Mouse (Mus musculus) bone marrow macrophage, adult 2 months (primary cell): Measurements from ENCODE around the gene BC067074. TPM values are rescaled to one million over a fixed set of nuclear protein-coding genes. Genes with fewer than 3 reads are reported as not detected.

Source experiments
- H3K27ac ChIP-seq: 2 replicates; pipeline ENCODE4 v1.5.1; 2012; ENCODE audit warnings: low read depth, low read length; ENCODE audit not compliant: insufficient read depth
- H3K4me1 ChIP-seq: 2 replicates; pipeline ENCODE4 v1.6.1; 2012; ENCODE audit warnings: low read length; ENCODE audit not compliant: control insufficient read depth, insufficient read depth
- H3K4me3 ChIP-seq: 2 replicates; pipeline ENCODE4 v1.5.1; 2012; ENCODE audit warnings: mild to moderate bottlenecking, low read length, moderate library complexity; ENCODE audit not compliant: insufficient read depth
- CTCF ChIP-seq: IDR thresholded peaks from 2 replicates; pipeline ENCODE4 v1.5.1; 2012; ENCODE audit warnings: low read depth, mild to moderate bottlenecking, low read length, moderate library complexity
- POLR2A ChIP-seq: IDR thresholded peaks from 2 replicates; pipeline ENCODE4 v1.6.1; 2012; ENCODE audit warnings: mild to moderate bottlenecking, low read depth, low read length, borderline replicate concordance
- polyA plus RNA-seq: library from polyadenylated mRNA; stranded (reverse); fragments of >200 nt; gene quantifications from 2 replicates; pipeline ENCODE4 v1.2.4, GENCODE M21; 2012; ENCODE audit not compliant: missing spikeins, insufficient read depth, insufficient read length

The BC067074 gene
- polyA plus RNA-seq, 1 experiment = not detected

DNA sequence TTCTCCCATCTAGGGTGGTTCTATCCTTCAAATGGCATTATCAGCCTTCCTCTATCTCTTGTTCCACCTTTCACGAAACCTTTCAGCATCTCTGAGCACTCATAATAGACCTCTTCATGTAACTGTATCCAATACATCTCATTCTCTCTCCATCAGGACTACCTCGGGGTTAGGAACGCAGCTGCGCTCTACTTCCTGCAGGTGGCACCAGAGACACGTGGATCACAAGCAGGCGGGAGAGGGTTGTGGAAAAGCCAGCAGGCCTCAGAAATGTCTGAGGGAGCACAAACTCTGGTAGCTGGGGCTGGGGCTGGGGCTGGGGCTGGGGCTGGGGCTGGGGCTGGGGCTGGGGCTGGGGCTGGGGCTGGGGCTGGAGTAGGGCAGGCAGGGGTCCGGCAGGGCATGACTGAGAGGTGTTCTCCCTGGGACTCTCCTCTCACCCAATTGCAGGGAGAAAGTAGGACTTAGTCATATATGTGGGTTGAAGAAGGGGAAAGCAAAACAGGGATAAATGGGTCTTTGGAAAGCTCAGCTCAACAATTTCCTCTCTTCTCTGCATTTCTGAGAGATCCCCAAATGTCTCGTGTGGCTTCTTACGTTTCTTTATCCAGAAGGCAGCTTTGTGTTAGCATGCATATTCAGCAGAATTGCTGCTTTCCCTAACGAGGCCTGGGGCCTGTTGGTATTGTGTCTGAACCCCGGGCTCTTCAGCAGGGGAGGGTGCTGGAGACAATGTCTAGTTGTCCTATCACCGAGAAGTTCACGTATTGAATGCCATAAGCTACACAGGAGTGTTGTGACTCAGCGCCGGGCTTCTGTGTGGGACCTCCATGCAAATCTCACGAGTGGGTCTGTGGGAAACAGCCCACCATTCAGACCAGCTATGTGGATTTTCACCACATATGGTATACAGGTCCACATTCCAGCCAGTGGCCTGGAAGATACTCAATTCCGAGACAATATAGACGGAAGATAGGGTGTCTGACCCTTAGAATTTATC is 22.9 kb upstream of the BC067074 start:
- Histone ChIP-seq H3K27ac (no peak overlapping the region), H3K4me1 (peaks cover 5% of the 10 kb centered on the region), H3K4me3 (no peak overlapping the region)
- TF ChIP-seq POLR2A (no peak), CTCF (peak; percentile 65)

DNA sequence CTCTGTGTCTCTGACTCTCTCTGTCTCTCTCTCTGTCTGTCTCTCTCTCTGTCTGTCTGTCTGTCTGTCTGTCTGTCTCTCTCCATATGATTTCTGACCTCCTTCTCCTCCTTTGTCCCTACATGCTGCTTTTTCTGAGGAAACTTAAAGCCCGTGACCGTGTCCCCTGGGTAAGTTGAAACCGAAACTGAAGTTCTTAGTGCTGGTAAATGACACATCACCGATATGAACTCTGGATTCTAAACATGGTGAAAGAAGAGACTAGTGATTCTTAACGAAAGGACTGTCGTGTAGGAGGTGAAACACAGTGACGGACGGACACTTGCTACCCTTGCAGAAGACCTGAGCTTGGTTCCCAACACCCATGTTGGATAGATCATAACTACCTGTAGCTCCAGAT is 21.8 kb upstream of the BC067074 start:
- no peak overlapping the region for H3K27ac ChIP-seq
- TF ChIP-seq POLR2A = no peak
- TF ChIP-seq CTCF = no peak
- H3K4me1 ChIP-seq = peaks cover 5% of the 10 kb centered on the region
- H3K4me3 ChIP-seq = no peak overlapping the region

DNA sequence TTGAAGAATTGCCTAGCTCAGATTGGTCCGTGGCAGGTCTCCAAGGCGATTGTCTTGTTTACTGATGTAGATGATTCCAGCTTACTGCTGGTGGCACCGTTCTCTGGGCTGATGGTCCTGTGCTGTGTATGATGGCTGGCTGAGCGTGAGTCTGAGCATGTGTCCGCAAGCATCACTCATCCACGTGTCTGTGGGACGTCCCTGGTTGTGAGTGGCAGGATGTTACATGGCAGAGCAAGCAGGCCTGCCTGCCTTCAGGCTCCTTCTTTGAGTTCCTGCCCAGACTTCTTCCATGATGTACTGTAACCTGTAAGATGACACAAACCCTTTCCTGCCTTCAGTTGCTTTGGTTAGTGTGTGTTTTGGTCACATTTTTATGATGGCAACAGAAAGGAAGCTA is 5.8 kb upstream of the BC067074 start:
- TF ChIP-seq CTCF = no peak
- TF ChIP-seq POLR2A = no peak
- H3K4me1 ChIP-seq = no peaks in the 10 kb centered on the region
- H3K4me3 ChIP-seq = no peak overlapping the region
- no peak overlapping the region for H3K27ac ChIP-seq

DNA sequence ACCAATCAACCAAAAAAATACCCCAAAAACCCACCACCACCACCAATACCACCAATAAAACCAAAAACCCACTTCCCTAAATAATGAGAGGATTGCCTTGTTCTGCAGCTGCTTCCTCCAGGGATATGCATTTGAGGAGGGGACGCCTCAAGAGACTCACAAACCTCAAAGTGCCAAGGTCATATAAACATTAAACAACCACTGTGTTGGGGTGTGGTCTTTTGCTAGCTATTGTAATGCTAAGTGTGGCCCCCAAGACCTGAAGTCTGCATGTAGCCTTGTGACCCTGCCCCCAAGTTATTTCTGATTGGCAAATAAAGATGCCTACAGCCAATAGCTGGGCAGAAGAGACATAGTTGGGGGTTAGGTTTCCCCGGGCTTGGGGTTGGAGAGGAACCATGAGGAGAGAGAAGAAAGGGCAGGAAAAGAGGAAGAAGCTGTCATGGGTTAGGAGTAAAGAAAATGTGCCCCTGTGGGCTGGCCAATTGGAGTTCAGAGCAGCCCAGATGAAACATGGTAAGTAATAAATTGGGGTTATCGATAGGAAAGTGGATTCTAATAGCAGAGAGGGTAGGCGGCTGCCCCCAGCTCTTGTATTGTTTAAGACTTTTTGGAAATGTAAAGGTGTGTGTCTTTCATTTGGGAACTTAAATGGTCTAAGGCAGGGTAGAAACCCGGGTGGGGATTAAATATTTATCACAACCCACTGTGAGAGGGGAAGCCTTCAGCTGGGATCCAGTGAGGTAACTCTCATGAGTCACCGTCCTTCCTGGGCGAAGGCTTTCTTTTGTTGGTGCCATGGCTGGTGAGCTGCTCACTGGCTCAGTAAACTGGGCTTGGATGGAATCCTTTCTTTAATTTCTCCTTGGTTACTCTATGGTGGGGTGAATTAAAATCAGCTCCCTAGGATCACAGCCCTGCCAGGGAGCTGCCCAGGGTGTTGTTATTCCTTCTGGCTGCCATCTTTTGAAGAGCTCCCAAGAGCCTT is 4.5 kb upstream of the BC067074 start:
- H3K27ac ChIP-seq = no peak overlapping the region
- no peak overlapping the region for H3K4me3 ChIP-seq
- H3K4me1 ChIP-seq = no peaks in the 10 kb centered on the region
- TF ChIP-seq POLR2A (no peak), CTCF (no peak)

DNA sequence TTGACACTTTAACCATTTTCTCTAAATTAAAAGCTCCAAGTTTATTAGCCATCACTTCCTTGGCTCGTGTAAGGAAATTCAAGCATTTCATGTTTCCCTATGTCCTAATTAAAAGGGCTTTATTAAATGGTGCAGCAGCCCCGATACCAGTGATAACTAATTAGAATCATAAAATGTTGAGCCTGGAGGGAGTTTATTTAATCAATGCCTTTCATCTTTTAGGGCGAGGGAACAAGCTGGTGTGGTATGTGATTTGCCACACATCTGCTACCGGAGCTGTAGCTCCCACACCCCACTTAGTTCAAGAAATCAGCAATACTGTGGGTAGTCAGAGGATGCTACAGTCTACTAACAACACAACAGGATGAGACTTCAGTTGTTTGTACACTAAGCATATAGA is 3.2 kb upstream of the BC067074 start:
- H3K4me3 ChIP-seq = no peak overlapping the region
- no peak for TF ChIP-seq CTCF
- TF ChIP-seq POLR2A = no peak
- H3K27ac ChIP-seq = no peak overlapping the region
- no peaks in the 10 kb centered on the region for H3K4me1 ChIP-seq

DNA sequence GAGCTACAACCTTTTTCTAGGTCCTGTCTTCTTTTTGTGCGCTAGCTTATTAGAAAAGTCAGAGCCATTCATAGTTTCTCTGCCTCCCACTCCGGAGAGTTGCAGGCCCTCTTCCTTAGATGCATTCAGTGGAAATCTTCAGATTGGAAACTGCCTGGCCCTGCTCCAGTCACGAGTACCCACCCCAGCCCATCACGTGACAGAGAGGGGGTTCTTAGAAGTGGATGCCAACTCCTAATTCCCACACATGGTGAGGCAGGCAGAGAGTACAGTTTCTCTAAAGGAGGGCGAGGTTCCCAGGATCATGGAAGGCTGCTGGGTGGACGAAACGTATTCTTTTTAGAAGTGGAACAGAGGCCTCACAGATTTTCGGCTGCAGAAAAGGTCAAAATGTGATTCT is 958 bp upstream of the BC067074 start:
- H3K4me1 ChIP-seq = no peaks in the 10 kb centered on the region
- H3K4me3 ChIP-seq = no peak overlapping the region
- no peak for TF ChIP-seq CTCF
- TF ChIP-seq POLR2A = no peak
- H3K27ac ChIP-seq = no peak overlapping the region

DNA sequence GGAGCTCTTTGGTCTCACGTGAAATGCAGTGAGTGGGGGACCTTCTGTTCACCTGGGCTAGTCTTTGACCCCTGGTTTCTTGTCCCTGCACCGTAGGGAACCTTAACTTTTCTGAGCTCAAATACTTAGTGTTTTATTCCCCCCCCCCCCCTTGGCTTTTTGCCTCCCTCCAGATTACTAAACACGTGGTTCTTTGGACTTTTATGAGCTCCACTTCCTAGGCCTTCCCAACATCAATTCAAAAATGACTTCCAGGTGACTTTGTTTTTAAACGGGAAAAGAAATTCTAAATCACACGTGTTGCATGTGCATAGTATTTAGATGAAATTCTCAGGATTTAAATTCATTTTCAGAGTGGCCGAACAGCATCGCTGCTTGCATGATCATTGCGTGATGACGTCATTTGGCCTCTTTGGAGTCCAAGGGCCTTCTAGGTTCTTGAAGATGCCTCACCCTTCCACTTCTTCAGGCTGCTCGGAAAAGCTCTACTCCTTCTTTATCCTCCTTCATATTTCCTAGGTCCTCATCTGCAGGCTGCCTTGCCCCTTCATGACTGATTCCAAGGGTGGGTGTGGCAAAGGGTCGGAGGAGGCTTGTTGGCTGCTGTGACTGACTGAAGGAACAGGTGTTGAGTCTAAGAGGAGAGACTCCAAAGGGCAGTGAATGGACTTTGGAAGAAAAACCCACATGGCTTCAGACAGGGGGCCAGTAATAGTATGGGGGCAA is 911 bp downstream of the BC067074 start:
- no peak overlapping the region for H3K4me3 ChIP-seq
- H3K4me1 ChIP-seq = no peaks in the 10 kb centered on the region
- no peak for TF ChIP-seq POLR2A
- no peak for TF ChIP-seq CTCF

DNA sequence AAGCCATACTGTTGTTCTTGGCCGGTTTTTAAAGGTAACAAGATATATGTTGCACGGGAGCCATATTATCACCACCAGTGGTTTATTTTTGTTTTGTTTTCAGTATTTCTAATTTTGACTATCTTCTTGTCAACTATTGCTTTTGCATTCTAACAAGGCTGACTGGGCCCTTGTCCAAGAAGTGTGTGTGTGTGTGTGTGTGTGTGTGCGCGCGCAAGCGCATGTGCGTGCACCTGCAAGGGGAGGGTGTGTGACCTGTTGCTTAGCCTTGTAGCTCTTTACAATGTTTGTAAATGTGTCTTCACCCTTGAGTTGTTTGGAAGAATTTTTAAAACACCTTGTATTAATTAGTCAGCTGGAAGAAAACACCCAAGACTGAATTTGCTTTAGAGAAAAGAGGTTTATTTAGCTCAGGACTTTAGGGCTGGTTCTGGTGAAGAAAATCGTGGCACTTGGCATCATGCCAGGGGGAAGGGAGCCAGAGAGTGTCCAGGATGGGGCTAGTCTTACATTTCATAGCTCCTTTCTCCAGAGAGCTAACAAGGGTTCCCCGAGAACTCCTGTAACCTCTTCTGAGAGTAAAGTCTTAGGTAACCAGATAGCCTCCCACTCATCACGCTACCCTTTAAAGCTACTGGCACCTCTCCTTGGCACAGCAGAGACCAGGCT is 3.0 kb downstream of the BC067074 start:
- Histone ChIP-seq H3K4me1 (no peaks in the 10 kb centered on the region), H3K27ac (no peak overlapping the region), H3K4me3 (no peak overlapping the region)
- no peak for TF ChIP-seq CTCF
- TF ChIP-seq POLR2A = no peak

More for the DNA sequence above, 911 bp downstream of the BC067074 start:
- H3K27ac ChIP-seq = no peak overlapping the region

DNA sequence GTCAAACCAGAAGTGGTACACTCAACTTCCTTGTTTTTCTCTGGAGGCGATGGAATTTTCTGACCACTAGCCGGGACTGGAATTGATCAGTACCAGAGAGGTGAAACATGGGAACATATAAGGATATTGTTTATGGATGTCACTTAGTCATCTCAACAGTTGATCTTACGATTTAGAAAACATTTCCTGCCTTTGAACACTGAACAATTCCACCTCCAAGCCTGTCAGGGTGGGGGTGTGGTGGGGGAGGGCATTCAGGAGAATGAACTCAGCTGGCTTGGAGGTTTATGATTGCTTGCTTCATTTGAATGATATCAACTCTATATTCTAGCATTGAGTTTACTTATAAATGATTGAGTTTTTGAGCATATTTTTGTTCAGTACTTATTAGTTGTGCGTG is 13.6 kb downstream of the BC067074 start:
- no peak for TF ChIP-seq CTCF
- TF ChIP-seq POLR2A = no peak
- H3K4me3 ChIP-seq = no peak overlapping the region
- H3K4me1 ChIP-seq = no peaks in the 10 kb centered on the region
- no peak overlapping the region for H3K27ac ChIP-seq
